Mouse (Mus musculus) liver, adult 2 months (tissue): ENCODE measurements around the gene Asf1b.

ENCODE experiments used
- CTCF ChIP-seq: fragments of 200-500 bp; IDR thresholded peaks from 2 replicates; pipeline ENCODE4 v1.5.1; 2011; ENCODE audit warnings: low read depth, low read length, control low read depth
- POLR2A ChIP-seq: fragments of 200-500 bp; IDR thresholded peaks from 2 replicates; pipeline ENCODE4 v1.6.1; 2011; ENCODE audit warnings: low read length, control low read depth; ENCODE audit not compliant: insufficient read depth; ENCODE audit errors: extremely low read depth

GRCm38 (mm10) chr8:83996567-83997505 is 41.5 kb downstream of the Asf1b start:
- TF ChIP-seq CTCF (no peak), POLR2A (peak; percentile 87)
